Mouse (Mus musculus) T-cell, adult 2 months (primary cell): ENCODE results near the gene Zfp771.

Experiments used
- DNase-seq: peaks from one replicate; pipeline ENCODE4 v3.0.0; 2022; ENCODE audit warnings: low spot score

Gene Zfp771

GRCm38 (mm10) chr7:127243870-127244657 is at the start of gene Zfp771:
TSS of gene Zfp771 (plus strand) at chr7:127244274.
- peak; percentile 85 for DNase-seq

GRCm38 (mm10) chr7:127194633-127195029 is 49.4 kb upstream of the Zfp771 start:
- DNase-seq: no peak

GRCm38 (mm10) chr7:127195544-127196295 is 48.4 kb upstream of the Zfp771 start, which contains the start of gene Cd2bp2:
TSS of gene Cd2bp2 (minus strand) at chr7:127196050.
- DNase-seq: peak; percentile 97

- DNase-seq: no peak
Observed at GRCm38 (mm10) chr7:127196484-127196883, 47.6 kb upstream of the Zfp771 start.

GRCm38 (mm10) chr7:127206606-127207005 is 37.5 kb upstream of the Zfp771 start:
- no peak for DNase-seq

- DNase-seq: no peak
Observed at GRCm38 (mm10) chr7:127207374-127208294, 36.4 kb upstream of the Zfp771 start.

GRCm38 (mm10) chr7:127208295-127208552 is 35.9 kb upstream of the Zfp771 start, which contains the start of gene Tbc1d10b:
TSS of gene Tbc1d10b (minus strand) at chr7:127208468.
- DNase-seq: no peak

GRCm38 (mm10) chr7:127208553-127209438 is 35.3 kb upstream of the Zfp771 start, which contains the start of gene Mylpf:
TSS of gene Mylpf (plus strand) at chr7:127208890.
- DNase-seq: peak; percentile 97

- DNase-seq: no peak
Observed at GRCm38 (mm10) chr7:127209851-127210250, 34.2 kb upstream of the Zfp771 start.

GRCm38 (mm10) chr7:127210266-127210665 is 33.8 kb upstream of the Zfp771 start:
- no peak for DNase-seq

- DNase-seq: peak; percentile 62
Observed at GRCm38 (mm10) chr7:127211014-127211745, 32.9 kb upstream of the Zfp771 start.

GRCm38 (mm10) chr7:127212432-127213250 is 31.4 kb upstream of the Zfp771 start:
- no peak for DNase-seq

GRCm38 (mm10) chr7:127213485-127213884 is 30.6 kb upstream of the Zfp771 start:
- DNase-seq: peak; percentile 34

- DNase-seq: no peak
Observed at GRCm38 (mm10) chr7:127213930-127214329, 30.1 kb upstream of the Zfp771 start.

GRCm38 (mm10) chr7:127214521-127214920 is 29.6 kb upstream of the Zfp771 start:
- DNase-seq: no peak

- DNase-seq: peak; percentile 79
Observed at GRCm38 (mm10) chr7:127214981-127215871, 28.8 kb upstream of the Zfp771 start.

GRCm38 (mm10) chr7:127216307-127216706 is 27.8 kb upstream of the Zfp771 start:
- DNase-seq: no peak

- DNase-seq: no peak
Observed at GRCm38 (mm10) chr7:127217475-127217874, 26.6 kb upstream of the Zfp771 start.
